Mouse (Mus musculus) layer of hippocampus, adult 18-20 months (tissue): ENCODE results near the gene Cpne8. TPM values are rescaled to one million over a fixed set of nuclear protein-coding genes. Genes with fewer than 3 reads are reported as not detected.
"Not testable (repeated sequence)": the region's sequence is repeated elsewhere in the genome, so short reads cannot be mapped to it uniquely, and the experiment has no call there.

Experiments used
- DNase-seq, 2 experiments: peaks; one replicate each; pipeline ENCODE4 v3.0.0; 2022; ENCODE audit warnings: low spot score in 2 of 2
- total RNA-seq, 2 experiments: library from RNA; stranded (reverse); gene quantifications; 2 replicates each; pipeline ENCODE4 v1.2.3; 2021

The Cpne8 gene
- total RNA-seq, 2 experiments from 2014 or later = 30.6 to 32.3 TPM

DNA sequence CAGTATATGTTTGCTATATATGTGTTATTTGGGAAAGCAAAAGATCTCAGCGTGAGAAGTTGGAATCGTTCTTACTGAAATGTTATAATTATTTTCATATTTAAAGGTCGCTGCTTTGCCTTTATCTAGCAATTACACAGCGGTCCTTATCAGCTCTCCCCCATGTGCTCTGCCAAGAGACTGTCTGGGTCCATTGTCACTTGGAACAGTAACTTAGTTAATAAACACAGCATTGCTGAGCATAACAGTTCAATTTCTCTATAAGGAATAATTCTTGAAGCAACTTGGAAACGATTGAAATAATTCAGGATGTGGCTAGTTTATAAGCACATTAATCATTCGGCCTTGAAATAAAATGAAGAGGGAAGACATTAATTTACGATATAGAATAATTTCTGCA lies 189.0 kb downstream of the Cpne8 start:
- DNase-seq = no peak

DNA sequence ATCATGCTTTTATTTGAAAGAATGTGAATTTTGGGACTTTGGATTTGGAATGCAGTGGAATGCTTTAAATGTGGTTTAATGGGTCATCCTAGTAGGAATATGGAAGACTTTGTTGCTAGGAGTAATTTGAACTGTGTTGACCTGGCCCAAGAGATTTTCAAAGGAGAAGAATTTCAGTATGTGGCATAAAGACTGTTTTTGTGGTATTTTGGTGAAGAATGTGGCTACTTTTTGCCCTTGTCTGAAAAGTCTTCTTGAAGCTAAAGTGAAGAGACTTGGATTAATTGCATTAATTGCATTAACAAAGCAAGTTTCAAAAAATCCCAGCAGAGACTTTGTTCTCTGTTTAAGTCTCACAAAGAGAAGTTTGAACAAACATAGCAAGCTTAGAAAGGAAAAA lies 208.7 kb downstream of the Cpne8 start:
- not testable (repeated sequence) for DNase-seq

DNA sequence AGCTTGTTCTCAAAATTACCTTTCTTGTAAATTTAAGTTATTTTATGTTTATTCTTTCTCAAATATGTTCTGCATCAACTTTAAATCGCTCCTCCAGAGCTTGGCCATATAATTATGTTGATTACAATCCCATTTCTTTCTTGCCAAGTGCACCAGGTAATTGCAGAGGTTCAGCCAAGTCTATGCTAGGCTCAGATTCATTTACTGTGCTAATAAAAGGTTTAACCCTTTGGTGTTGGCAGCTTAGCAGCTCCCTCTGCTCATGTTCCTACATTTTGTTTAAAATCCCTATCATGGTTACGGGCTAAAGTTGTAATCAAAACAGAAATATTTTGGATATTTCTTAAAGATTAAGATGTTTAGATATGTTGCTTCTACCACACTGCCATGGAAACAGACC lies 216.0 kb downstream of the Cpne8 start:
- no peak for DNase-seq

DNA sequence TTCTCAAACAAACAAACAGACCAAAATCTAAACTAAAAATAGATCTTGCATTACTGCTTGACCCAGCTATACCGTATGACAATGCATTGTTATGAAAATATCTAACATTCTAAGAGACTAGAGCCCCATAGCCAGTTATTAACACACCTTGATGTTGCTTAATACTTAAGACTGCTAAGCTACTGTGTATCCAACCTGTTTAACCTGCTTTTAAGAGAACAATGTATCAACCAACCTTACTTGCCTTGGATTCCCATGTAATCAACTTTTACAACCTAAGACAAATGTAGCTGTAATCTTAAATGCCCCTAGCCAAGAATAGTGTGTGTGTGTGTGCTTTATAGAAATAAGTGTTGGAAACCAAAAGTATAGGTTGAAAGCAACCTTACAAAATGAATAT lies 233.2 kb downstream of the Cpne8 start:
- DNase-seq = no peak
